Mouse (Mus musculus): ENCODE measurements around the gene Tfr2. TPM values are rescaled to one million over a fixed set of nuclear protein-coding genes. Genes with fewer than 3 reads are reported as not detected.

Tfr2 gene
- polyA plus RNA-seq, 2 experiments, result 37.6 to 45.7 TPM

DNA sequence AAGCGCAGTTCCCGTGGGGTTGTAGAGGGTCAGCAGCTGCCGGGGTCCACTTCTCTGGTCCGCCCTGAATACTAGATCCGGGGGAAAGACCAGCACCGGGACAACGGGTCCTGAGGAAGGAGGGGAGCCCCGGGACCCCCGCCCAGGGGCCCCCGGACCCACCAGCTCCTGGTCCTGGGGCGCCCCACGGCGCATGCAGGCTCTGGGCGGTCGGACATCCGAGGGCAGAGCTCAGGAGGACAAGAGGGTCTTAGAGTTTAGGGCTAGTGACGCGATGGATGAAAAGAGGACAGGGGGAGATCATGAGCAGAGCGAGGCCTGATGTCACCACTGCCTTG lies 30.6 kb downstream of the Tfr2 start:
- Histone ChIP-seq H3K9me3 (ENCODE audit: control insufficient read depth, low read length) (no peaks in the 10 kb centered on the region), H3K9ac (replicated peaks) (peak overlapping the region; percentile 89), H3K36me3 (replicated peaks; ENCODE audit: control insufficient read depth, insufficient read depth, low read depth) (no peaks in the 10 kb centered on the region), H3K27ac (peak overlapping the region; percentile 59), H3K27me3 (ENCODE audit: control insufficient read depth, insufficient read depth, low read length) (no peaks in the 10 kb centered on the region), H3K4me2 (ENCODE audit: low read depth) (peak overlapping the region; percentile 99), H3K4me3 (ENCODE audit: insufficient read depth in 1 of 2, low read depth in 2 of 2, low read length in 2 of 2) (peak overlapping the region; percentile 80 to 100), H3K4me1 (replicated peaks; ENCODE audit: control insufficient read depth in 2 of 2, insufficient read depth in 2 of 2, low read length in 1 of 2) (peaks cover 27 to 42% of the 10 kb centered on the region in 2 experiments)
- ATAC-seq (ENCODE audit: insufficient read depth) (peak; percentile 42), DNase-seq (ENCODE audit: low read depth in 3 of 3, low spot score in 3 of 3) (no peak)
- WGBS (ENCODE audit: insufficient replicate concordance), result 1% methylated on average over 19 of the region's 19 CpGs
- TF ChIP-seq EP300 (IDR thresholded peaks at IDR 0.05; ENCODE audit: low read depth), result no peak
- 0 out of 2 replicates have a peak, but pooled peaks have one; percentile 4 for TF ChIP-seq CTCF (IDR thresholded peaks at IDR 0.05; ENCODE audit: low read depth)

DNA sequence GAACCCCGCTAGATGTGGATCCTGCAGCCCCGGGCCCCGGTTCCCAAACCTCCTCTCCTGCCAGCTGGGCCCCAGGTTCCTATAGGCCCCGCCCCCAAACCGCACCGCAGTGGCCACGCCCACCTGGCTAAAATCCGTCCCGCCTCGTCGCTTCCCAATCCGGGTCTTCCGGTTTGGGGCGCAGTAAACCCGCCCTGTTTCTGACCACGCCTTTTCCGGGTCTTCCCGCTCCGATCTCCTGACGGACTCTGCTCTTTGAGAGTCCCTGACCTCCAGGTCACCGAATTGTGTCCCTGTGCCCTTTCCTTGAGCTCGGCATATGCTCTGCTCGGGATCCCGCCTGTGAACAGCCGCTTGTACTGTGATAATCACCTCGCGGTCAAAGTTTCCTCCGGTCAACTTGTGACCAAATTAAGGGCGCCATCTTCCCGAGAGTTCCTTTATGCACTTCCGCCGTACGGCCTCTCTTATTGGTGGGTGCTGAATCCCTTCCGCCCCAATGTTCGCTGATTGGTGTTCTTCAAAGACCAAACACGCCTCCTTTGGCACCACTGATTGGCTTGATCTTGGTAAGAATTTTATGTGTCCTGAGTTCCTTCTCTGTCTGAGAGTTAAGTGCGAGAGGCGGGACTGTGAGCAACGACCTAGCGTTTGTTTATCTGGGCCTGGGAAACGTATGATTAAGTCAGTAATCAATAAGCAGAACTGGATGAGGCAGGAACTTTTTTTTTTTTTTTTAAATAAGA lies 31.2 kb downstream of the Tfr2 start, which contains the start of gene Mospd3:
TSS of gene Mospd3 (minus strand) at position 440 of the 746 bp plus-strand sequence.
- Histone ChIP-seq H3K36me3 (replicated peaks; ENCODE audit: control insufficient read depth, insufficient read depth, low read depth) (no peaks in the 10 kb centered on the region), H3K4me3 (ENCODE audit: insufficient read depth in 1 of 2, low read depth in 2 of 2, low read length in 2 of 2) (peak within 1 kb of the TSS; percentile 80 to 100), H3K4me1 (replicated peaks; ENCODE audit: control insufficient read depth in 2 of 2, insufficient read depth in 2 of 2, low read length in 1 of 2) (peaks cover 31 to 46% of the 10 kb centered on the region in 2 experiments), H3K27ac (peak within 1 kb of the TSS; percentile 92), H3K9me3 (ENCODE audit: control insufficient read depth, low read length) (no peaks in the 10 kb centered on the region), H3K27me3 (ENCODE audit: control insufficient read depth, insufficient read depth, low read length) (no peaks in the 10 kb centered on the region), H3K4me2 (ENCODE audit: low read depth) (peak within 1 kb of the TSS; percentile 99), H3K9ac (replicated peaks) (peak within 1 kb of the TSS; percentile 89)
- no peak; the same call in 1 of the 2 replicates for TF ChIP-seq CTCF (IDR thresholded peaks at IDR 0.05; ENCODE audit: low read depth)
- TF ChIP-seq EP300 (IDR thresholded peaks at IDR 0.05; ENCODE audit: low read depth), result no peak
- WGBS (ENCODE audit: insufficient replicate concordance), result under 1% methylated on average over 41 of the region's 41 CpGs
- DNase-seq (ENCODE audit: low read depth in 3 of 3, low spot score in 3 of 3), result peak; percentile 99
- ATAC-seq (ENCODE audit: insufficient read depth), result peak; percentile 94

DNA sequence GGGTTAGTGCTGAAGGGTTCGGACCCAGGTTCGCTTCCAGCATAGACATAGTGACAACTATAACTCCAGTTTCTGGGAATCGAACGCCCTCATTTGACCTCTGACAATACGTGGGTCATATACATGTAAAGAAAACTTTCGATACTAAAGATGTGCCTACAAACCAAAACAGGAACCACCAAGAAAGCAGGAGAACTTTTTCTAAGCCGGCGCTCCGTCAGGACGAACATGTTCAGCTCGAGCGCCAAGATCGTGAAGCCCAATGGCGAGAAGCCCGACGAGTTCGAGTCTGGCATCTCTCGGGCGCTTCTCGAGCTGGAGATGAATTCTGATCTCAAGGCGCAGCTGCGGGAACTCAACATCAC lies 31.7 kb downstream of the Tfr2 start:
- Histone ChIP-seq H3K4me3 (ENCODE audit: insufficient read depth in 1 of 2, low read depth in 2 of 2, low read length in 2 of 2) (peak overlapping the region; percentile 80 to 88), H3K27me3 (ENCODE audit: control insufficient read depth, insufficient read depth, low read length) (no peaks in the 10 kb centered on the region), H3K4me1 (replicated peaks; ENCODE audit: control insufficient read depth in 2 of 2, insufficient read depth in 2 of 2, low read length in 1 of 2) (peaks cover 35 to 45% of the 10 kb centered on the region in 2 experiments), H3K36me3 (replicated peaks; ENCODE audit: control insufficient read depth, insufficient read depth, low read depth) (no peaks in the 10 kb centered on the region), H3K9ac (replicated peaks) (peak overlapping the region; percentile 89), H3K27ac (peak overlapping the region; percentile 92), H3K4me2 (ENCODE audit: low read depth) (peak overlapping the region; percentile 99), H3K9me3 (ENCODE audit: control insufficient read depth, low read length) (no peaks in the 10 kb centered on the region)
- ATAC-seq (ENCODE audit: insufficient read depth) (no peak), DNase-seq (ENCODE audit: low read depth in 3 of 3, low spot score in 3 of 3) (no peak)
- under 1% methylated on average over 22 of the region's 22 CpGs for WGBS (ENCODE audit: insufficient replicate concordance)
- TF ChIP-seq EP300 (IDR thresholded peaks at IDR 0.05; ENCODE audit: low read depth) (no peak), CTCF (IDR thresholded peaks at IDR 0.05; ENCODE audit: low read depth) (no peak)

DNA sequence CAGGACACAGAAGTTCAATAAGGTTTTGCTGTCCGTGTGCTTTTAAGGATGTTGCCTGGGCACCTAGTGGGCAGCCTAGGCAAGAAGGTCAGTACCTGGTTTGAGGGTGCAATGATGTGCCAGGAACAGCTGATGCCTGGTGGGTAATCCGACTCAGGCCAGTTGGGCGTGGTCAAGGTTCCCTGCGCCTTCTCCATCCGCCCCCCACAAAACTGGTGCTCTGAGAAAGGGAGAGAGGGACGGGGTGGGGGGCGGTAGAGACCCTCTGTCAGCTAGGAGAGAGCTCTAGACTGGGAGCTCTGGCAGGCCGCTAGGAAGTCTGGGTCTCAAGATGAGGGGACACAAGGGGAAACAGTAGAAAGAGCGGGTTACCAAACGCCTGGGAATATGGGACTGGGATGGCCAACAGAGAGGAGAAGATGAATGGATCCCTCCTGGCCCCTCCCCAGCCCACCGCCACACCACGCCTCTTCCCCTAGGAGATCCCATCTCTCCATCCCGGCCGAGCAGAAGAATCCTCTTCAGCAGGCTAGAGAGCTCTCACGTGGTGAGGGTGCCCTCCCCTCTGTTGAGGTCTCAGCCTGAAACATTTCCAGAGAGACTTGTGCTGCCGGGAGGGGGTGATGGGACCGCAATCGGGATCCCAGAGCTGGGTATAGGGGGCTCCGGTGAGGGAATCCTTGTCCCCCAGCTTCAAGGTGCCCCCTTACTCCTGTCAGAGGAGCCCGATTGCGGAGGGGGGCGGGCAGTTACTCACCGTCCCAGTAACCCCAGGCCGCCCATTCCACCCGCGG lies 38.4 kb downstream of the Tfr2 start:
- whole genome bisulfite sequencing (ENCODE audit: insufficient replicate concordance), result 36% methylated on average over 26 of the region's 26 CpGs
- H3K9ac ChIP-seq (replicated peaks), result no peak overlapping the region

DNA sequence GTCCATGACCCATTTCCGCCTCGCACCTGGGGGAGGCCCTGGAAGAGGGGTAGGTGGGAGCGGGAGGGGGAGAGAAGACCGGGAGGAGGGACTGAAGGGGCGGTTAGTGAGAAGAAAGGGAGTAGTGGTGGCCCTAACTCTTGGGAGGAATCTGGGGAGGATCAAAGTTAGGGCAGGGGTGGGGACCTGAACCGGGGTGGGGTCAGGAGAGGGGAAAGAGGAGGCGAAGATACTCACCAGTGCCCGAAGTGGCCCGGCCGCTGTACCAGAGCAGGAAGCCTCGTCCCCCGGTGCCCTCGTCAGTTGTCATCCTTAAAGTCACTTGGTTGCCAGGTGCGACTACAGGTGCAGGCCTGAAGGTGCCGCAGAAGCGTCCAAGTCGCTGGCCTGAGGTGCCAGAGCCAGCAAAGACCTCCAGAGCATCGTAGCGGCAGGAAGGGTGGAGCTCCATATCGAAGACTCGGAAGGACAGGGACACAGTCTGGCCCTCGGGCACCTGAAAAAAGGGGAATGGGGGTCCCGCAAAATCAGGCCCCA lies 39.1 kb downstream of the Tfr2 start:
- no peaks in the 10 kb centered on the region for H3K9me3 ChIP-seq (ENCODE audit: control insufficient read depth, low read length)
- no peaks in the 10 kb centered on the region for H3K36me3 ChIP-seq (replicated peaks; ENCODE audit: control insufficient read depth, insufficient read depth, low read depth)
- H3K27ac ChIP-seq, result no peak overlapping the region
- no peaks in the 10 kb centered on the region for H3K27me3 ChIP-seq (ENCODE audit: control insufficient read depth, insufficient read depth, low read length)
- H3K4me3 ChIP-seq (ENCODE audit: insufficient read depth in 1 of 2, low read depth in 2 of 2, low read length in 2 of 2), result no peak overlapping the region
- H3K4me1 ChIP-seq (replicated peaks; ENCODE audit: control insufficient read depth in 2 of 2, insufficient read depth in 2 of 2, low read length in 1 of 2), result peaks cover 12 to 14% of the 10 kb centered on the region in 2 experiments
- whole genome bisulfite sequencing (ENCODE audit: insufficient replicate concordance), result 48% methylated on average over 23 of the region's 23 CpGs
- no peak for TF ChIP-seq EP300 (IDR thresholded peaks at IDR 0.05; ENCODE audit: low read depth)
- no peak for TF ChIP-seq CTCF (IDR thresholded peaks at IDR 0.05; ENCODE audit: low read depth)
- ATAC-seq (ENCODE audit: insufficient read depth), result no peak
- H3K9ac ChIP-seq (replicated peaks), result no peak overlapping the region
- no peak for DNase-seq (ENCODE audit: low read depth in 3 of 3, low spot score in 3 of 3)
- H3K4me2 ChIP-seq (ENCODE audit: low read depth), result no peak overlapping the region

More for the DNA sequence above, 38.4 kb downstream of the Tfr2 start:
- DNase-seq (ENCODE audit: low read depth in 3 of 3, low spot score in 3 of 3) (no peak), ATAC-seq (ENCODE audit: insufficient read depth) (no peak)
- Histone ChIP-seq H3K36me3 (replicated peaks; ENCODE audit: control insufficient read depth, insufficient read depth, low read depth) (no peaks in the 10 kb centered on the region), H3K4me1 (replicated peaks; ENCODE audit: control insufficient read depth in 2 of 2, insufficient read depth in 2 of 2, low read length in 1 of 2) (peaks cover 12 to 14% of the 10 kb centered on the region in 2 experiments), H3K27ac (no peak overlapping the region), H3K4me2 (ENCODE audit: low read depth) (no peak overlapping the region), H3K4me3 (ENCODE audit: insufficient read depth in 1 of 2, low read depth in 2 of 2, low read length in 2 of 2) (no peak overlapping the region), H3K27me3 (ENCODE audit: control insufficient read depth, insufficient read depth, low read length) (no peaks in the 10 kb centered on the region), H3K9me3 (ENCODE audit: control insufficient read depth, low read length) (no peaks in the 10 kb centered on the region)
- TF ChIP-seq CTCF (IDR thresholded peaks at IDR 0.05; ENCODE audit: low read depth), result no peak
